Mouse (Mus musculus) kidney, adult 2 months (tissue): Measurements from ENCODE around the gene Epn3.

Experiments
- CTCF ChIP-seq: fragments of 200-500 bp; conservative IDR thresholded peaks from 2 replicates; pipeline ENCODE4 v1.5.1; 2011; ENCODE audit warnings: low read depth, mild to moderate bottlenecking, control low read depth, low read length, moderate library complexity, mixed read lengths; ENCODE audit not compliant: insufficient read depth, insufficient read length
- POLR2A ChIP-seq: fragments of 200-500 bp; IDR thresholded peaks from one replicate; pipeline ENCODE4 v1.6.1; 2011; ENCODE audit warnings: low read depth, low read length, control low read depth

DNA sequence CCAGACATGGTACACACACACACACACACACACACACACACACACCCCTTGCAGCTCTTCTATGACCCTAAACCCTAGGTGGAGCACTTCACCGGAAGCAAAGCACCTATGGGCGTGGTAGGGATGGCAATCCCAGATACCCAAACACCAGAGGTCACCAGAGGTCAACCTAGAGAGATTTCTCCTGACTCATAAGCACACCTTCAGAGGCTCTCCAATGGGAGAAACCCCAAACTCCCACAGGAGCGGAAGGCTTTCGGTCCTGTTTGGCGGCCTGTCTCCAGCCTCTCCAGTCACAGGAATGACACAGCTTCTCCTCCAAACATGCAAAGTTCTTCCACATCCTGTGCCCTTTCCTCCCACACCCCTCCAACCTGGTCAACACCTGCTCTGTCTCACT, 46.6 kb upstream of the Epn3 start:
- no peak for TF ChIP-seq CTCF
- TF ChIP-seq POLR2A = no peak
